In the genomic region with DNA sequence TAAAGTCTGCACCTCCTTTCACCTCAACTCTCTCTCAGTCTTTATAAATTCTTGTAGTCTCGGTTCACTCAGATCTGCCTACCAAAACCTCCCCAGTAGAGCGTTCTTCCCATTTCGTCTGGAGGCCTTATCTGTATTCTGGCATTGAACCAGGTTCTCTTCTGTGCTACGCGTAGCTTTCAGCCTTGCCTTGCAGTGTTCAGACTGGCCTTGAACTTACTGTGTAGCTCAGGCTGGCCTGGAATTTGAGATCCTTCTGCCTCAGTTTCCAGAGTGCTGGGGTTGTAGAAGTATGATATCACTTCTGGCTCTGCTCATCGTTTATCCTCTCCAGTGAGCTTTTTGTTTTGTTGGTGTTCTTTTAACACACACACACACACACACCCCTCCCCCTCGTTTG, we compare ENCODE assay signal across 8 mouse cellular contexts. TPM values are rescaled to one million over a fixed set of nuclear protein-coding genes. Genes with fewer than 3 reads are reported as not detected.
DNase-seq lines count a peak whose midpoint lies in the region; ATAC-seq and TF ChIP-seq lines count a peak whose summit lies in the region.

No protein-coding gene starts in this region.

- no peak for TF ChIP-seq CTCF in kidney, postnatal 0 days (IDR thresholded peaks at IDR 0.05; ENCODE audit: low read depth)
- TF ChIP-seq CTCF in brain, embryonic 14.5 days (IDR thresholded peaks at IDR 0.05; ENCODE audit: borderline replicate concordance, extremely low read depth, insufficient read depth, insufficient read length), result no peak

- H3K4me2 ChIP-seq in kidney, postnatal 0 days (ENCODE audit: low read length), result peak overlapping the region; percentile 91
- H3K4me2 ChIP-seq in hindbrain, embryonic 11.5 days (replicated peaks; ENCODE audit: low read depth, low read length), result peak overlapping the region; percentile 72
- peak overlapping the region; percentile 86 for H3K4me2 ChIP-seq in midbrain, embryonic 13.5 days (replicated peaks)

- TF ChIP-seq POLR2A in brain, embryonic 14.5 days (IDR thresholded peaks at IDR 0.05; ENCODE audit: borderline replicate concordance, extremely low read depth, insufficient read depth, insufficient read length, poor library complexity, severe bottlenecking), result no peak

- peak overlapping the region; percentile 74 for H3K9ac ChIP-seq in kidney, postnatal 0 days (ENCODE audit: low read depth, low read length)
- peak overlapping the region; percentile 80; the same call in 1 of the 2 replicates for H3K9ac ChIP-seq in hindbrain, embryonic 11.5 days (ENCODE audit: low read depth, low read length)
- peak overlapping the region; percentile 85 for H3K9ac ChIP-seq in midbrain, embryonic 13.5 days (replicated peaks)

- peaks cover 4% of the 10 kb centered on the region for H3K4me1 ChIP-seq in kidney, postnatal 0 days (replicated peaks; ENCODE audit: insufficient read depth, low read length)
- peaks cover 6% of the 10 kb centered on the region; the same call in 1 of the 2 replicates for H3K4me1 ChIP-seq in hindbrain, embryonic 11.5 days (replicated peaks; ENCODE audit: control insufficient read depth, insufficient read depth, low read length)
- H3K4me1 ChIP-seq in midbrain, embryonic 13.5 days (replicated peaks), result peaks cover 29% of the 10 kb centered on the region

- DNase-seq in kidney, postnatal 0 days (ENCODE audit: low spot score), result no peak
- no peak for DNase-seq in kidney, postnatal 25 days
- DNase-seq in brain, embryonic 14.5 days (ENCODE audit: low read depth), result peak; percentile 50
- peak; percentile 17 for DNase-seq in hindbrain, embryonic 11.5 days (ENCODE audit: low spot score)
- DNase-seq in urinary bladder, postnatal 25 days (ENCODE audit: low spot score), result no peak
- DNase-seq in kidney, postnatal 4 days, result no peak

- H3K27me3 ChIP-seq in kidney, postnatal 0 days (ENCODE audit: insufficient read depth, low read length), result no peaks in the 10 kb centered on the region
- no peaks in the 10 kb centered on the region for H3K27me3 ChIP-seq in hindbrain, embryonic 11.5 days (ENCODE audit: control insufficient read depth, insufficient read depth, low read length)
- H3K27me3 ChIP-seq in midbrain, embryonic 13.5 days, result no peaks in the 10 kb centered on the region

- no peak for ATAC-seq in kidney, postnatal 0 days (replicated peaks; ENCODE audit: low FRiP score, low read depth)
- no peak for ATAC-seq in hindbrain, embryonic 11.5 days (ENCODE audit: low FRiP score)
- ATAC-seq in midbrain, embryonic 13.5 days, result no peak
- no peak for ATAC-seq in granulocyte monocyte progenitor cell, adult 5-6 weeks (replicated peaks; ENCODE audit: poor library complexity, severe bottlenecking)

- WGBS in kidney, postnatal 0 days, result 23% methylated on average over 7 of the region's 7 CpGs
- 31% methylated on average over 7 of the region's 7 CpGs for WGBS in hindbrain, embryonic 11.5 days
- WGBS in midbrain, embryonic 13.5 days, result 30% methylated on average over 7 of the region's 7 CpGs

- H3K9me3 ChIP-seq in kidney, postnatal 0 days (replicated peaks; ENCODE audit: low read length), result no peaks in the 10 kb centered on the region
- H3K9me3 ChIP-seq in hindbrain, embryonic 11.5 days (ENCODE audit: control insufficient read depth, low read length), result no peaks in the 10 kb centered on the region
- H3K9me3 ChIP-seq in midbrain, embryonic 13.5 days, result no peaks in the 10 kb centered on the region

- H3K27ac ChIP-seq in kidney, postnatal 0 days, result peak overlapping the region; percentile 68; the same call in 1 of the 2 replicates
- H3K27ac ChIP-seq in hindbrain, embryonic 11.5 days (ENCODE audit: low read depth, low read length), result no peak overlapping the region
- no peak overlapping the region for H3K27ac ChIP-seq in midbrain, embryonic 13.5 days

- H3K4me3 ChIP-seq in kidney, postnatal 0 days (replicated peaks; ENCODE audit: low read depth, low read length), result peak overlapping the region; percentile 79
- H3K4me3 ChIP-seq in hindbrain, embryonic 11.5 days (ENCODE audit: low read depth, low read length), result peak overlapping the region; percentile 85
- H3K4me3 ChIP-seq in midbrain, embryonic 13.5 days (replicated peaks), result peak overlapping the region; percentile 71

- H3K36me3 ChIP-seq in kidney, postnatal 0 days (ENCODE audit: insufficient read depth, low read length), result peaks cover 24% of the 10 kb centered on the region
- peaks cover 8% of the 10 kb centered on the region for H3K36me3 ChIP-seq in hindbrain, embryonic 11.5 days (ENCODE audit: control insufficient read depth, insufficient read depth, low read length)
- H3K36me3 ChIP-seq in midbrain, embryonic 13.5 days, result peaks cover 41% of the 10 kb centered on the region

RNA-seq across cellular contexts. Expression of a gene that starts 0.9 kb away (rescaled TPM):
- 0.95 and 2.2 TPM in 2 replicates for polyA plus RNA-seq in kidney, postnatal 0 days (2015; fragmentation: Nextera tagmentation; extraction: Ambion mirVana)
- polyA plus RNA-seq in brain, embryonic 14.5 days (2012; rRNA removed), result 5.8 and 9.6 TPM in 2 replicates
- polyA plus RNA-seq in hindbrain, embryonic 11.5 days (2014; fragmentation: Nextera tagmentation; extraction: Ambion mirVana), result 3.1 and 4.6 TPM in 2 replicates
- polyA plus RNA-seq in midbrain, embryonic 13.5 days (2015; fragmentation: Nextera tagmentation; extraction: Ambion mirVana), result 4.4 and 5.3 TPM in 2 replicates
- 3.6 and 8.5 TPM in 2 replicates for total RNA-seq in granulocyte monocyte progenitor cell, adult 5-6 weeks (2014; fragmentation: Nextera tagmentation)
- total RNA-seq in granulocyte monocyte progenitor cell, adult 5-6 weeks (2017), result 3.3 and 3.5 TPM in 2 replicates

RNA-seq across cellular contexts. Expression of a gene that starts 7.0 kb away (rescaled TPM):
- 1,032 and 1,181 TPM in 2 replicates for polyA plus RNA-seq in kidney, postnatal 0 days (2015; fragmentation: Nextera tagmentation; extraction: Ambion mirVana)
- 746 and 817 TPM in 2 replicates for polyA plus RNA-seq in brain, embryonic 14.5 days (2012; rRNA removed)
- 774 and 789 TPM in 2 replicates for polyA plus RNA-seq in hindbrain, embryonic 11.5 days (2014; fragmentation: Nextera tagmentation; extraction: Ambion mirVana)
- polyA plus RNA-seq in midbrain, embryonic 13.5 days (2015; fragmentation: Nextera tagmentation; extraction: Ambion mirVana), result 592 and 613 TPM in 2 replicates
- 3,504 and 3,720 TPM in 2 replicates for total RNA-seq in granulocyte monocyte progenitor cell, adult 5-6 weeks (2014; fragmentation: Nextera tagmentation)
- total RNA-seq in granulocyte monocyte progenitor cell, adult 5-6 weeks (2017), result 2,270 and 2,292 TPM in 2 replicates

RNA-seq across cellular contexts. Expression of a gene that starts 7.2 kb away (rescaled TPM):
- 5.4 and 6.1 TPM in 2 replicates for polyA plus RNA-seq in kidney, postnatal 0 days (2015; fragmentation: Nextera tagmentation; extraction: Ambion mirVana)
- 1.4 and 2.7 TPM in 2 replicates for polyA plus RNA-seq in brain, embryonic 14.5 days (2012; rRNA removed)
- 7.7 and 8.0 TPM in 2 replicates for polyA plus RNA-seq in hindbrain, embryonic 11.5 days (2014; fragmentation: Nextera tagmentation; extraction: Ambion mirVana)
- 5.7 and 5.9 TPM in 2 replicates for polyA plus RNA-seq in midbrain, embryonic 13.5 days (2015; fragmentation: Nextera tagmentation; extraction: Ambion mirVana)
- 0.81 TPM in 1 of 2 replicates, not detected in the other for total RNA-seq in granulocyte monocyte progenitor cell, adult 5-6 weeks (2014; fragmentation: Nextera tagmentation)
- 2.4 and 5.6 TPM in 2 replicates for total RNA-seq in granulocyte monocyte progenitor cell, adult 5-6 weeks (2017)

Comparison
In these comparisons a context has a peak if more than half of its experiments do, and no peak if none do; other contexts are left out.
1. DNase-seq: peak in brain, embryonic 14.5 days (single experiment) and hindbrain, embryonic 11.5 days (single experiment); none in kidney, postnatal 0 days (single experiment), kidney, postnatal 25 days (0 of 2), urinary bladder, postnatal 25 days (single experiment) and kidney, postnatal 4 days (0 of 2).
2. Peak in every context shown above with its lines, with median percentiles within 50 percentile points of each other: H3K4me2 ChIP-seq, H3K4me3 ChIP-seq and H3K9ac ChIP-seq.